Mouse (Mus musculus) liver, adult 2 months (tissue): ENCODE measurements at regions not wholly inside any gene's neighbourhood (a gene's known extent, or its start where the extent isn't known, plus 50 kb on each side); places are given as distances from the start of the nearest gene placed in this dataset.

ENCODE experiments used
- CTCF ChIP-seq: fragments of 200-500 bp; IDR thresholded peaks from 2 replicates; pipeline ENCODE4 v1.5.1; 2011; ENCODE audit warnings: low read depth, low read length, control low read depth
- POLR2A ChIP-seq: fragments of 200-500 bp; IDR thresholded peaks from 2 replicates; pipeline ENCODE4 v1.6.1; 2011; ENCODE audit warnings: low read length, control low read depth; ENCODE audit not compliant: insufficient read depth; ENCODE audit errors: extremely low read depth

DNA sequence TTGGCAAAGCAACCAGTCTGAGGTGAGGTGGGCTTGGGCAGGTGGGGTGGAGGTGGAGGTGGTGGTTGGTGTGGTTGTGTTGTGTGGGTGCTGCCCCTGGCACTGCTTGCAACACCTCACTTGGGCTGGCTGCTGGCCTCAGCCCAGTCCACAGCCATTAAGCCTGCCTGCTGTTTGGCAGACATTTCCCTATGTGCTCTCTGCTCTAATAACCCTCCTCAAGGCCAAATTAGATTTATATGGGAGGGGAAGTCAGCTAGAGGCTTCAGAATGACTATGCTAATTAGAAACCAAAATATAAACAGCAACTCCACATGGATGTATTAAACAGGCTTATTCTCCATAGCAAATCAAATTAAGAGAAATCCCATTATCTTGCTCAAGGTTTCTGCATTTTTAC is 417.2 kb downstream of the Sqor start:
- TF ChIP-seq CTCF: no peak
- TF ChIP-seq POLR2A: no peak
